Mouse (Mus musculus): ENCODE results near the gene Chrdl1. TPM values are rescaled to one million over a fixed set of nuclear protein-coding genes. Genes with fewer than 3 reads are reported as not detected.

The Chrdl1 gene
- polyA plus RNA-seq (2012; rRNA removed) (10.5 and 11.2 TPM in 2 replicates), polyA plus RNA-seq (2014; fragmentation: Nextera tagmentation; extraction: Ambion mirVana) (11.0 and 13.8 TPM in 2 replicates)

DNA sequence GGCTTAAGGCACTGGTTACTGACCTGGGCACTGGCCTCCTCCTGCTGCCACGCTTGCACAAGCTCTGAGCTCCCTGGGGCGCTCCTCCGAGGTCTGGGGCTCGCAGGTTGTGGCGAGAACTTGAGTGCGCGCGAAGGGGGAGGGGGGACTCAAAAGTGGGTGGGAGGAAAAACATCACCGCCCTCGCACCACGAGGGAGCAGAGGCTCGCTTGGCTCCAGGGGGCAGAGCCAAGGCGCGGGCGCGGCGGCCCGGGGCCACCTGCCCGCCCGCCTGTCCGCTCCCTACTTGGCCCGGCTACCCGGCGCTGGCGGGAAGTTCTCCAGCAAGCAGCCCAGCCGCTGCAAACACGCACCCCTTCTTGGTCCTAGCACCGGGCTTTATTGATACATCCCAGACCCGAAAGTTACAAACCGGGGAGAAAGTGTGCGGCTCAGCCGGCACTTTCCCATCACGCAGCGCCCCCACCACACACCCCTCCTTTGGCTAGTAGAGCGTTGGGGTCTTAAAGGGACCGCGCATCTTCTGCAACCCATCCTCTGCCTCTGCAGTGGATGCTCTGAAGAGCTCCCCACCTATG, at the start of gene Chrdl1:
Chrdl1 (minus strand) TSS at position 472 of the 579 bp plus-strand sequence.
- no peak for TF ChIP-seq POLR2A (IDR thresholded peaks at IDR 0.05; ENCODE audit: borderline replicate concordance, extremely low read depth, insufficient read depth, insufficient read length)
- ATAC-seq (ENCODE audit: low FRiP score, low read depth) (peak; percentile 47; the same call in 1 of the 2 replicates), DNase-seq (ENCODE audit: low spot score) (no peak)
- H3K27ac ChIP-seq (replicated peaks; ENCODE audit: low read depth, low read length): no peak within 1 kb of the TSS
- WGBS: 18% methylated on average over 22 of the region's 37 CpGs
- no peaks in the 10 kb centered on the region for H3K27me3 ChIP-seq (ENCODE audit: control insufficient read depth, insufficient read depth, low read length)
- H3K9ac ChIP-seq (ENCODE audit: low read depth, low read length, severe bottlenecking): peak within 1 kb of the TSS; percentile 40
- no peaks in the 10 kb centered on the region for H3K36me3 ChIP-seq (ENCODE audit: control insufficient read depth, insufficient read depth, low read length)
- H3K9me3 ChIP-seq (ENCODE audit: control insufficient read depth, low read length): no peaks in the 10 kb centered on the region
- H3K4me3 ChIP-seq (replicated peaks; ENCODE audit: low read length): peak within 1 kb of the TSS; percentile 41
- H3K4me1 ChIP-seq (ENCODE audit: control insufficient read depth, insufficient read depth, low read length): no peaks in the 10 kb centered on the region
- H3K4me2 ChIP-seq (replicated peaks; ENCODE audit: low read depth, low read length, severe bottlenecking): peak within 1 kb of the TSS; percentile 52

GRCm38 (mm10) chrX:143442638-143443037, 48.6 kb upstream of the Chrdl1 start:
- ATAC-seq (ENCODE audit: low FRiP score, low read depth) (no peak), DNase-seq (ENCODE audit: low spot score) (no peak)
- no peak overlapping the region for H3K9ac ChIP-seq (ENCODE audit: low read depth, low read length, severe bottlenecking)
- H3K36me3 ChIP-seq (ENCODE audit: control insufficient read depth, insufficient read depth, low read length): no peaks in the 10 kb centered on the region
- no peak overlapping the region for H3K4me3 ChIP-seq (replicated peaks; ENCODE audit: low read length)
- no peaks in the 10 kb centered on the region for H3K9me3 ChIP-seq (ENCODE audit: control insufficient read depth, low read length)
- no peak overlapping the region for H3K4me2 ChIP-seq (replicated peaks; ENCODE audit: low read depth, low read length, severe bottlenecking)
- TF ChIP-seq POLR2A (IDR thresholded peaks at IDR 0.05; ENCODE audit: borderline replicate concordance, extremely low read depth, insufficient read depth, insufficient read length): no peak
- WGBS: 47% methylated on average over 4 of the region's 4 CpGs
- H3K27ac ChIP-seq (replicated peaks; ENCODE audit: low read depth, low read length): no peak overlapping the region
- H3K4me1 ChIP-seq (ENCODE audit: control insufficient read depth, insufficient read depth, low read length): no peaks in the 10 kb centered on the region
- no peaks in the 10 kb centered on the region for H3K27me3 ChIP-seq (ENCODE audit: control insufficient read depth, insufficient read depth, low read length)

DNA sequence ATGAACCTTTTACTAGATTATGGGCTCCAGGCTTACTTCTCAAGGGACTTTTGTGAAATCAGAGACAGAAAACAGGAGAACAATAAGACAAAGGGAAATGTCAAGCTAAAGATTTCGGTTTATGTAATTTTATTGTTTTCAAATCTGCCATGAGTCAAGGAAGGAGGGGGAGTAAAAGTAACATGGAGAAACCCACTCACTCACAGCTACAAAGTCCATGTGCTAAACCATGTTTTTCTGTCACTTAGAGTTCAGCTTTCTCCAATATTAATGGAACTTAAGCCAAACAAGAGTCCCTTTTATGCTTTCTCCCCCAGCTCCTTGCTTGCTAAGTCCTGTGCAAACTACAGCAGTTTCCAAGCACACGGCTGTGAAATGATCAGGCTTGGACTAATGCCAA, 10.5 kb upstream of the Chrdl1 start:
- Histone ChIP-seq H3K36me3 (ENCODE audit: control insufficient read depth, insufficient read depth, low read length) (no peaks in the 10 kb centered on the region), H3K9me3 (ENCODE audit: control insufficient read depth, low read length) (no peaks in the 10 kb centered on the region), H3K27me3 (ENCODE audit: control insufficient read depth, insufficient read depth, low read length) (no peaks in the 10 kb centered on the region), H3K4me3 (replicated peaks; ENCODE audit: low read length) (no peak overlapping the region), H3K9ac (ENCODE audit: low read depth, low read length, severe bottlenecking) (no peak overlapping the region), H3K27ac (replicated peaks; ENCODE audit: low read depth, low read length) (no peak overlapping the region), H3K4me2 (replicated peaks; ENCODE audit: low read depth, low read length, severe bottlenecking) (no peak overlapping the region), H3K4me1 (ENCODE audit: control insufficient read depth, insufficient read depth, low read length) (no peaks in the 10 kb centered on the region)
- TF ChIP-seq POLR2A (IDR thresholded peaks at IDR 0.05; ENCODE audit: borderline replicate concordance, extremely low read depth, insufficient read depth, insufficient read length): no peak
- WGBS: 43% methylated on average over 2 of the region's 2 CpGs
- DNase-seq (ENCODE audit: low spot score) (no peak), ATAC-seq (ENCODE audit: low FRiP score, low read depth) (no peak)

GRCm38 (mm10) chrX:143366256-143366959, 27.7 kb downstream of the Chrdl1 start:
- TF ChIP-seq POLR2A (IDR thresholded peaks at IDR 0.05; ENCODE audit: borderline replicate concordance, extremely low read depth, insufficient read depth, insufficient read length): no peak
- no peak overlapping the region for H3K4me3 ChIP-seq (replicated peaks; ENCODE audit: low read length)
- H3K36me3 ChIP-seq (ENCODE audit: control insufficient read depth, insufficient read depth, low read length): no peaks in the 10 kb centered on the region
- no peaks in the 10 kb centered on the region for H3K27me3 ChIP-seq (ENCODE audit: control insufficient read depth, insufficient read depth, low read length)
- no peaks in the 10 kb centered on the region for H3K4me1 ChIP-seq (ENCODE audit: control insufficient read depth, insufficient read depth, low read length)
- no peak for ATAC-seq (ENCODE audit: low FRiP score, low read depth)
- no peak overlapping the region for H3K27ac ChIP-seq (replicated peaks; ENCODE audit: low read depth, low read length)
- no peak overlapping the region for H3K9ac ChIP-seq (ENCODE audit: low read depth, low read length, severe bottlenecking)
- H3K9me3 ChIP-seq (ENCODE audit: control insufficient read depth, low read length): no peaks in the 10 kb centered on the region
- H3K4me2 ChIP-seq (replicated peaks; ENCODE audit: low read depth, low read length, severe bottlenecking): no peak overlapping the region
- WGBS: 75% methylated on average over 4 of the region's 4 CpGs
- no peak for DNase-seq (ENCODE audit: low spot score)

DNA sequence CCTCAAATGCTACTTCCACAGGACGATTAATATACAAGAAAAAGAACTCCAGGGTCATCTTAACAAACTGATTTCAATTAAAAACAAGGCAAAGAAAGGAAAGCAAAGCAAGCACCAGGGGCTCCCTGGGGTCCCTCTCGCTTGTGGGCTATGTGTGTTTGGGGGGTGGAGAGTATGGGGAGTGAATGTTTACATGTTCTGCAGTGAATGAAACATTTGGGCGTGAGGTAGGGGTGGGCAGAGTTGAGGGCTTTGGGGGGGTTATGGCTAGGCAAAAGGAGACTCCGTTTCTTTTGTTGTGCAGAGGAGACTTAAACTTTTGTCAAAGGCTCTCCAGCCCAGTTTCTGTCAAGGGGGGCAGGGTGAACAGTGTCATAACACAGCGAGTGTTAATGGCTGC, 46.8 kb downstream of the Chrdl1 start:
- no peaks in the 10 kb centered on the region for H3K36me3 ChIP-seq (ENCODE audit: control insufficient read depth, insufficient read depth, low read length)
- no peak for ATAC-seq (ENCODE audit: low FRiP score, low read depth)
- no peak overlapping the region for H3K4me2 ChIP-seq (replicated peaks; ENCODE audit: low read depth, low read length, severe bottlenecking)
- no peak overlapping the region for H3K4me3 ChIP-seq (replicated peaks; ENCODE audit: low read length)
- no peaks in the 10 kb centered on the region for H3K27me3 ChIP-seq (ENCODE audit: control insufficient read depth, insufficient read depth, low read length)
- no peaks in the 10 kb centered on the region; the same call in 1 of the 2 replicates for H3K4me1 ChIP-seq (ENCODE audit: control insufficient read depth, insufficient read depth, low read length)
- H3K9ac ChIP-seq (ENCODE audit: low read depth, low read length, severe bottlenecking): no peak overlapping the region
- H3K27ac ChIP-seq (replicated peaks; ENCODE audit: low read depth, low read length): no peak overlapping the region
- WGBS: 41% methylated on average over 5 of the region's 5 CpGs
- no peak for TF ChIP-seq POLR2A (IDR thresholded peaks at IDR 0.05; ENCODE audit: borderline replicate concordance, extremely low read depth, insufficient read depth, insufficient read length)
- no peaks in the 10 kb centered on the region for H3K9me3 ChIP-seq (ENCODE audit: control insufficient read depth, low read length)
- no peak for DNase-seq (ENCODE audit: low spot score)

Measured in limb, embryonic 14.5 days (tissue).